Mouse (Mus musculus) limb, embryonic 14.5 days (tissue): ENCODE measurements at regions not wholly inside any gene's neighbourhood (a gene's known extent, or its start where the extent isn't known, plus 50 kb on each side); places are given as distances from the start of the nearest gene placed in this dataset.

Experiments used
- ATAC-seq: fragments of 200-750 bp; cut with Nextera tagmentation; 2 replicates; pipeline ENCODE4 v1.8.0; 2017; ENCODE audit warnings: low read depth, moderate number of reproducible peaks, moderate TSS enrichment; ENCODE audit not compliant: low FRiP score
- DNase-seq: peaks from one replicate; pipeline ENCODE4 v3.0.0-alpha.2; 2015; ENCODE audit warnings: low spot score
- H3K27ac ChIP-seq: fragments of 300-500 bp; sonication (generic); replicated peaks from 2 replicates; pipeline ENCODE4 v1.5.1; 2014; ENCODE audit warnings: low read depth, mild to moderate bottlenecking, low read length, moderate library complexity, mixed read lengths
- H3K27me3 ChIP-seq: fragments of 300-500 bp; sonication (generic); 2 replicates; pipeline ENCODE4 v1.6.1; 2014; ENCODE audit warnings: low read length, mixed read lengths; ENCODE audit not compliant: control insufficient read depth, insufficient read depth
- H3K36me3 ChIP-seq: fragments of 300-500 bp; sonication (generic); 2 replicates; pipeline ENCODE4 v1.6.1; 2014; ENCODE audit warnings: mild to moderate bottlenecking, low read length, moderate library complexity, mixed read lengths; ENCODE audit not compliant: control insufficient read depth, insufficient read depth
- H3K4me1 ChIP-seq: fragments of 300-500 bp; sonication (generic); 2 replicates; pipeline ENCODE4 v1.6.1; 2014; ENCODE audit warnings: antibody characterized with exemption, low read length, mixed read lengths; ENCODE audit not compliant: control insufficient read depth, insufficient read depth
- H3K4me2 ChIP-seq: fragments of 300-500 bp; sonication (generic); replicated peaks from 2 replicates; pipeline ENCODE4 v1.6.1; 2014; ENCODE audit warnings: low read depth, mild to moderate bottlenecking, low read length, moderate library complexity; ENCODE audit not compliant: severe bottlenecking
- H3K4me3 ChIP-seq: fragments of 300-500 bp; sonication (generic); replicated peaks from 2 replicates; pipeline ENCODE4 v1.5.1; 2014; ENCODE audit warnings: low read length
- H3K9ac ChIP-seq: fragments of 300-500 bp; sonication (generic); 2 replicates; pipeline ENCODE4 v1.6.1; 2014; ENCODE audit warnings: mild to moderate bottlenecking, low read depth, low read length, moderate library complexity; ENCODE audit not compliant: severe bottlenecking
- H3K9me3 ChIP-seq: fragments of 300-500 bp; sonication (generic); 2 replicates; pipeline ENCODE4 v1.6.1; 2016; ENCODE audit warnings: low read length; ENCODE audit not compliant: control insufficient read depth
- POLR2A ChIP-seq: fragments of 200-500 bp; IDR thresholded peaks from 2 replicates; pipeline ENCODE4 v1.8.0; 2012; ENCODE audit warnings: inconsistent platforms, mild to moderate bottlenecking, moderate library complexity, borderline replicate concordance; ENCODE audit not compliant: insufficient read depth, insufficient read length; ENCODE audit errors: extremely low read depth
- WGBS: fragments of 180-500 bp; shearing (Covaris S2); extraction: QIAGEN DNeasy Blood & Tissue Kit; methylation state at CpG from one replicate; pipeline ENCODE4 v1.1.7; 2014; 5-methylcytosine and 5-hydroxymethylcytosine counted together

- ATAC-seq (no peak), DNase-seq (no peak)
- no peaks in the 10 kb centered on the region for H3K27me3 ChIP-seq
- no peak overlapping the region for H3K4me3 ChIP-seq
- no peaks in the 10 kb centered on the region for H3K9me3 ChIP-seq
- WGBS: 65% methylated on average over 5 of the region's 5 CpGs
- peaks cover 9% of the 10 kb centered on the region; the same call in 1 of the 2 replicates for H3K4me1 ChIP-seq
- H3K9ac ChIP-seq: no peak overlapping the region
- no peak overlapping the region for H3K27ac ChIP-seq
- no peak for TF ChIP-seq POLR2A
- no peak overlapping the region for H3K4me2 ChIP-seq
- H3K36me3 ChIP-seq: no peaks in the 10 kb centered on the region
These were observed 182.9 kb downstream of the Cd83 start for GRCm38 (mm10) chr13:43967516-43967915.

GRCm38 (mm10) chr13:43972906-43973305, 188.3 kb downstream of the Cd83 start:
- no peak for TF ChIP-seq POLR2A
- Histone ChIP-seq H3K4me2 (no peak overlapping the region), H3K27ac (no peak overlapping the region), H3K9me3 (no peaks in the 10 kb centered on the region), H3K4me1 (no peaks in the 10 kb centered on the region), H3K9ac (no peak overlapping the region), H3K36me3 (no peaks in the 10 kb centered on the region), H3K27me3 (no peaks in the 10 kb centered on the region), H3K4me3 (no peak overlapping the region)
- DNase-seq (peak; percentile 51), ATAC-seq (no peak)
- WGBS: 83% methylated on average over 2 of the region's 2 CpGs

DNA sequence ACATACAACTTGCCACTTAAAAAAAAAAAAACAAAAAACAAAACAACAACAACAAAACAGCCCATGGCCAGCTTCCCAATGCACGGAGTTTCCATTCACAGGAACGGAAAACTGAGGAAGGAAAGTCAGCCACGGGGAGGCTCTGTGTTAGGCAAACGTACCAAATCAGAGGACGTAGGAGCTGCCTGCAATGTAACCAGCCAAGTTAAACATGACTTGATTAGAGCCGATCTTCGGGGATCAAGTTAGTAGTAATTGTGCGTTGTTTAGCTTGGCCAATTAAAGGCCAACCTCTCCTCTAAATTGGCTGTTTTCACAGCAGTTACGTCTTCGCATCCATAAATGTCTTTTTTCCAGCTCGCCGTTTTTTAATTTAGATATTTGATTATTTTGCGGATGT, 190.7 kb downstream of the Cd83 start:
- Histone ChIP-seq H3K4me2 (no peak overlapping the region), H3K27me3 (no peaks in the 10 kb centered on the region), H3K4me1 (no peaks in the 10 kb centered on the region), H3K9me3 (no peaks in the 10 kb centered on the region), H3K4me3 (no peak overlapping the region), H3K36me3 (no peaks in the 10 kb centered on the region), H3K27ac (0 out of 2 replicates have a peak overlapping the region, but pooled peaks have one; percentile 33), H3K9ac (no peak overlapping the region)
- no peak for DNase-seq
- no peak for ATAC-seq
- TF ChIP-seq POLR2A: no peak
- WGBS: 52% methylated on average over 13 of the region's 13 CpGs

- no peak for ATAC-seq
These were observed 191.2 kb downstream of the Cd83 start for GRCm38 (mm10) chr13:43975801-43976200.

GRCm38 (mm10) chr13:43976676-43977075, 192.1 kb downstream of the Cd83 start:
- H3K27ac ChIP-seq: no peak overlapping the region
- H3K4me3 ChIP-seq: no peak overlapping the region
- H3K9ac ChIP-seq: no peak overlapping the region
- no peak overlapping the region for H3K4me2 ChIP-seq
- no peaks in the 10 kb centered on the region for H3K36me3 ChIP-seq
- no peaks in the 10 kb centered on the region for H3K9me3 ChIP-seq
- no peak for DNase-seq
- H3K27me3 ChIP-seq: no peaks in the 10 kb centered on the region
- H3K4me1 ChIP-seq: no peaks in the 10 kb centered on the region
- TF ChIP-seq POLR2A: no peak
- no peak for ATAC-seq
- 84% methylated on average over 7 of the region's 7 CpGs for WGBS

More at GRCm38 (mm10) chr13:43975801-43976200, 191.2 kb downstream of the Cd83 start:
- no peaks in the 10 kb centered on the region for H3K27me3 ChIP-seq
- 0 out of 2 replicates have a peak overlapping the region, but pooled peaks have one; percentile 33 for H3K27ac ChIP-seq
- H3K4me2 ChIP-seq: no peak overlapping the region
- no peaks in the 10 kb centered on the region for H3K36me3 ChIP-seq
- no peaks in the 10 kb centered on the region for H3K4me1 ChIP-seq
- H3K9me3 ChIP-seq: no peaks in the 10 kb centered on the region
- H3K4me3 ChIP-seq: no peak overlapping the region
- TF ChIP-seq POLR2A: no peak
- no peak for DNase-seq
- 65% methylated on average over 7 of the region's 7 CpGs for WGBS
- no peak overlapping the region for H3K9ac ChIP-seq

- Histone ChIP-seq H3K36me3 (no peaks in the 10 kb centered on the region), H3K27ac (no peak overlapping the region), H3K4me2 (no peak overlapping the region), H3K9ac (no peak overlapping the region), H3K9me3 (0 out of 2 replicates have a peak, but pooled peaks cover 3% of the 10 kb centered on the region), H3K4me3 (no peak overlapping the region), H3K27me3 (no peaks in the 10 kb centered on the region), H3K4me1 (peaks cover 8% of the 10 kb centered on the region)
- ATAC-seq (no peak), DNase-seq (no peak)
- no peak for TF ChIP-seq POLR2A
- 42% methylated on average over 6 of the region's 6 CpGs for WGBS
These were observed 202.8 kb downstream of the Cd83 start for GRCm38 (mm10) chr13:43987338-43987737.
